Mouse (Mus musculus): ENCODE data around the gene Vmn2r73. TPM values are rescaled to one million over a fixed set of nuclear protein-coding genes. Genes with fewer than 3 reads are reported as not detected.

Vmn2r73 gene
- total RNA-seq (2021) = not detected
- long read RNA-seq, experiment 1 = 0 reads
- long read RNA-seq, experiment 2 = 0 reads

DNA sequence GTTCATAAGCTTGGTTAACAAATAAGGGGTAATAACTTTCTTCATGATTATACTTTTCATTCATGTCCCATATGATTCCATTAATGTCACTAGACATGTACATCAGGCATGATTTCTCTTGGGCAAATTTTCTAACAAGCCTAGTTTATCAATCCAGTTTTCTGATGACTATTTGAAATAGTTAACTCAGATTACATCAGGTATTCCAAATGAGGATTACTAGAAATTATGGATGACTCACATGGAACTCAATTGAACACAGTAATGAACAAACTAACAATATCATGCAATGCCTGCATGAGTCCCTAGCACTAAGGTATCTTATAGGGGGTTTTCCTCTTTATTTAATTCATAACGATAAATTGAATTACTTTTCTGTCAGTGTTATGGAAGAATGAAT is at the start of gene Vmn2r73:
Gene Vmn2r73, minus strand, starts transcription at position 101 of the 400 bp plus-strand sequence.
- no peak for DNase-seq (ENCODE audit: low spot score in 2 of 2)

DNA sequence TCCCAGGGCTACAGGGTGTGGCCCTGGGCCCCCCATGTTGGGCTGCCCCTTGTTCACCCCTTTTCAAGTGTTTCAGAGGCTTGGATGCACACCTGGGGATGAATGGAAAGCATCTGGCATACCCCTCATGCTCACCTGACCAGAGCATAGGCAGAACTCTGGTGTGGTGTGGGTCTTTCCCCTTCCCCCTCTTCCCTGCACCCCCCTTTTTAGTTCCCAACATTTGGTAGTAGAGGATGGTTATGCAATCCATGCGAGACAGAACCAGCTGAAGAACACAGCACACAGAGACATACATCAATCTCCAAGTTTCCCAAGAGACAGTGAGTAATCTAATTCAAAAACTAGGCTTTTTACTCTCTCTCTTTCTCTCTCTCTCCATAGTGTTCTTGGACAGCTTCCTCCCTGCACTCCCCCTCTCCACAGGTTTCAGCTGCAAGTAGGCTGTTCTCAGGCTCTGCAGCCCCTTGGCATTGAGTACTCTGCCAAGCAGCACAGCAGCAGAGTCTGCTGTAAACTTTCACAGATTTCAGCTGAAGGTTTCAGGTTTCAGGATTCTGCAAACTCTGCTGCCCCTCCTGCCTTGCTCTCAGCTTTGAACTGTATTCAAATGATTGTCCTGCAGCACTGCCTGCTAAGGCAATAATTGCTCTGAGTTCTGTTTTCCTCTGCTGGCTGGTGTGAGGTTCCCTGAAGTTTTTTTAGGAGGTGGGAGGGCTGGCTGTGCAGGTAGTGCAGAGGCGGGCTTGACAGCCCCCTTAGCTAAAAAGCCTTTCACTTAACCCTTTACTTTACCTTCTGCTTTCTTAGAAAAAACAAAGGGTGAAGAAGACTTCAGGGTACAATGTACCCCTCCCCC is 35.7 kb downstream of the Vmn2r73 start:
- no peak for DNase-seq (ENCODE audit: low spot score in 2 of 2)

DNA sequence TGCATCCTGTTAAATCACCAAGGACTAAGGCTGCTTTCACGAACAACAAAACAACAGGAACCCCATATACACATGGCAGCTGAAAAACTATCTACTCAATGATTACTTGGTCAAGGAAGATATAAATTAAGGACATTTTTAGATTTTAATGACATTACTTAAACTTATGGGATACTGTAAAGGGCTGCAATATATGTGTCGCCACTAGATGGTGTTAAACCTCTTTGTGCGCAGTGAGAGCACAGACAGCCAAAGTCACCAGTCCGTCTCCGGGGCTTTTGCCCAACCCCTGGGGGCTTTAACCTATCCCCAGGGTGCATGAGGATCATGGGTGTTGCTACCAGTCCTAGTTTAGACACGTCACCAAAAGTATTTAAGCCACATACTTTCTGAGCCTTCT is 58.0 kb downstream of the Vmn2r73 start:
- peak; percentile 6 to 36 for DNase-seq (ENCODE audit: low spot score in 2 of 2)

Other genes with a start within 250 kb of the Vmn2r73 start
- gene Vmn2r72, start 121.2 kb downstream of the Vmn2r73 start, total RNA-seq (2021) = not detected
- gene Vmn2r74, start 85.4 kb upstream of the Vmn2r73 start, total RNA-seq (2021) = not detected